Mouse (Mus musculus): ENCODE results near the gene Fbxo6. TPM values are rescaled to one million over a fixed set of nuclear protein-coding genes. Genes with fewer than 3 reads are reported as not detected.
"Not testable (repeated sequence)": the region's sequence is repeated elsewhere in the genome, so short reads cannot be mapped to it uniquely, and the experiment has no call there.

Gene Fbxo6
- 11.0 and 15.6 TPM in 2 replicates for polyA plus RNA-seq (2016; fragmentation: Nextera tagmentation; extraction: Ambion mirVana)

GRCm38 (mm10) chr4:148151267-148152168 lies at the start of gene Fbxo6:
TSS of gene Fbxo6 (minus strand) at chr4:148152140.
- Histone ChIP-seq H3K27me3 (ENCODE audit: insufficient read depth, poor library complexity, severe bottlenecking) (no peaks in the 10 kb centered on the region), H3K9me3 (no peaks in the 10 kb centered on the region), H3K27ac (peak within 1 kb of the TSS; percentile 92), H3K36me3 (peaks cover 70% of the 10 kb centered on the region), H3K4me3 (peak within 1 kb of the TSS; percentile 69), H3K4me1 (replicated peaks) (peaks cover 36% of the 10 kb centered on the region)
- peak; percentile 88 for DNase-seq (ENCODE audit: low spot score)
- WGBS: 1% methylated on average over 67 of the region's 67 CpGs

GRCm38 (mm10) chr4:148198721-148199120 lies 46.8 kb upstream of the Fbxo6 start:
- H3K27me3 ChIP-seq (ENCODE audit: insufficient read depth, poor library complexity, severe bottlenecking): peaks cover 31% of the 10 kb centered on the region
- WGBS: 49% methylated on average over 10 of the region's 10 CpGs
- no peak overlapping the region for H3K4me3 ChIP-seq
- H3K36me3 ChIP-seq: no peaks in the 10 kb centered on the region
- no peak for DNase-seq (ENCODE audit: low spot score)
- 0 out of 2 replicates have a peak overlapping the region, but pooled peaks have one; percentile 40 for H3K27ac ChIP-seq
- 0 out of 2 replicates have a peak, but pooled peaks cover 14% of the 10 kb centered on the region for H3K4me1 ChIP-seq (replicated peaks)
- no peaks in the 10 kb centered on the region for H3K9me3 ChIP-seq

GRCm38 (mm10) chr4:148194400-148194799 lies 42.5 kb upstream of the Fbxo6 start:
- no peak for DNase-seq (ENCODE audit: low spot score)
- no peak overlapping the region for H3K4me3 ChIP-seq
- peaks cover 22% of the 10 kb centered on the region for H3K27me3 ChIP-seq (ENCODE audit: insufficient read depth, poor library complexity, severe bottlenecking)
- no peaks in the 10 kb centered on the region for H3K9me3 ChIP-seq
- H3K36me3 ChIP-seq: no peaks in the 10 kb centered on the region
- H3K27ac ChIP-seq: no peak overlapping the region
- peaks cover 14% of the 10 kb centered on the region for H3K4me1 ChIP-seq (replicated peaks)

- 35% methylated on average over 11 of the region's 11 CpGs for WGBS
- no peak for DNase-seq (ENCODE audit: low spot score)
- H3K9me3 ChIP-seq: no peaks in the 10 kb centered on the region
- H3K27ac ChIP-seq: no peak overlapping the region
- H3K4me1 ChIP-seq (replicated peaks): peaks cover 6% of the 10 kb centered on the region
- no peaks in the 10 kb centered on the region for H3K36me3 ChIP-seq
- H3K27me3 ChIP-seq (ENCODE audit: insufficient read depth, poor library complexity, severe bottlenecking): peaks cover 10% of the 10 kb centered on the region
- H3K4me3 ChIP-seq: 0 out of 2 replicates have a peak overlapping the region, but pooled peaks have one; percentile 6
These were observed 40.8 kb upstream of the Fbxo6 start for GRCm38 (mm10) chr4:148192707-148193245.

- WGBS: 84% methylated on average over 1 of the region's 1 CpGs
These were observed 36.8 kb upstream of the Fbxo6 start for GRCm38 (mm10) chr4:148188767-148189166.

GRCm38 (mm10) chr4:148185819-148186218 lies 33.9 kb upstream of the Fbxo6 start:
- H3K4me1 ChIP-seq (replicated peaks): peaks cover 15% of the 10 kb centered on the region
- 71% methylated on average over 4 of the region's 4 CpGs for WGBS
- no peak overlapping the region for H3K4me3 ChIP-seq
- no peaks in the 10 kb centered on the region for H3K9me3 ChIP-seq
- no peak for DNase-seq (ENCODE audit: low spot score)
- H3K27me3 ChIP-seq (ENCODE audit: insufficient read depth, poor library complexity, severe bottlenecking): peaks cover 8% of the 10 kb centered on the region
- no peaks in the 10 kb centered on the region for H3K36me3 ChIP-seq
- H3K27ac ChIP-seq: no peak overlapping the region

More at GRCm38 (mm10) chr4:148188767-148189166, 36.8 kb upstream of the Fbxo6 start:
- H3K27me3 ChIP-seq (ENCODE audit: insufficient read depth, poor library complexity, severe bottlenecking); DNase-seq (ENCODE audit: low spot score); H3K27ac ChIP-seq; H3K9me3 ChIP-seq; H3K36me3 ChIP-seq; H3K4me3 ChIP-seq: not testable (repeated sequence)
- peaks cover 15% of the 10 kb centered on the region for H3K4me1 ChIP-seq (replicated peaks)

- 60% methylated on average over 9 of the region's 9 CpGs for WGBS
- Histone ChIP-seq H3K27ac (no peak overlapping the region), H3K9me3 (no peaks in the 10 kb centered on the region), H3K27me3 (ENCODE audit: insufficient read depth, poor library complexity, severe bottlenecking) (peaks cover 8% of the 10 kb centered on the region), H3K4me1 (replicated peaks) (peaks cover 16% of the 10 kb centered on the region), H3K4me3 (no peak overlapping the region), H3K36me3 (no peaks in the 10 kb centered on the region)
- DNase-seq (ENCODE audit: low spot score): no peak
These were observed 32.6 kb upstream of the Fbxo6 start for GRCm38 (mm10) chr4:148184564-148184963.

GRCm38 (mm10) chr4:148182363-148182762 lies 30.4 kb upstream of the Fbxo6 start:
- WGBS: 35% methylated on average over 8 of the region's 8 CpGs
- H3K27me3 ChIP-seq (ENCODE audit: insufficient read depth, poor library complexity, severe bottlenecking): peaks cover 25% of the 10 kb centered on the region
- H3K9me3 ChIP-seq: no peaks in the 10 kb centered on the region

GRCm38 (mm10) chr4:148181483-148181882 lies 29.5 kb upstream of the Fbxo6 start:
- H3K4me3 ChIP-seq: no peak overlapping the region
- no peak overlapping the region for H3K27ac ChIP-seq
- no peaks in the 10 kb centered on the region for H3K9me3 ChIP-seq
- no peaks in the 10 kb centered on the region for H3K36me3 ChIP-seq
- peaks cover 32% of the 10 kb centered on the region for H3K4me1 ChIP-seq (replicated peaks)
- peaks cover 31% of the 10 kb centered on the region for H3K27me3 ChIP-seq (ENCODE audit: insufficient read depth, poor library complexity, severe bottlenecking)
- DNase-seq (ENCODE audit: low spot score): no peak
- WGBS: 87% methylated on average over 12 of the region's 12 CpGs

More at GRCm38 (mm10) chr4:148182363-148182762, 30.4 kb upstream of the Fbxo6 start:
- Histone ChIP-seq H3K36me3 (no peaks in the 10 kb centered on the region), H3K4me1 (replicated peaks) (peaks cover 30% of the 10 kb centered on the region), H3K27ac (no peak overlapping the region), H3K4me3 (no peak overlapping the region)
- no peak for DNase-seq (ENCODE audit: low spot score)

- peaks cover 65% of the 10 kb centered on the region for H3K27me3 ChIP-seq (ENCODE audit: insufficient read depth, poor library complexity, severe bottlenecking)
- peaks cover 47% of the 10 kb centered on the region for H3K4me1 ChIP-seq (replicated peaks)
- no peaks in the 10 kb centered on the region for H3K36me3 ChIP-seq
- no peaks in the 10 kb centered on the region for H3K9me3 ChIP-seq
- H3K27ac ChIP-seq: no peak overlapping the region
- no peak for DNase-seq (ENCODE audit: low spot score)
- no peak overlapping the region for H3K4me3 ChIP-seq
These were observed 25.8 kb upstream of the Fbxo6 start for GRCm38 (mm10) chr4:148177716-148178115.

GRCm38 (mm10) chr4:148176603-148177002 lies 24.7 kb upstream of the Fbxo6 start:
- not testable (repeated sequence) for DNase-seq (ENCODE audit: low spot score); H3K4me3 ChIP-seq; H3K27ac ChIP-seq; H3K36me3 ChIP-seq; H3K9me3 ChIP-seq
- Histone ChIP-seq H3K27me3 (ENCODE audit: insufficient read depth, poor library complexity, severe bottlenecking) (peaks cover 72% of the 10 kb centered on the region), H3K4me1 (replicated peaks) (peaks cover 43% of the 10 kb centered on the region)
- 72% methylated on average over 6 of the region's 6 CpGs for WGBS

GRCm38 (mm10) chr4:148174495-148174862 lies 22.5 kb upstream of the Fbxo6 start:
- Histone ChIP-seq H3K36me3 (no peaks in the 10 kb centered on the region), H3K27ac (peak overlapping the region; percentile 45; the same call in 1 of the 2 replicates), H3K9me3 (no peaks in the 10 kb centered on the region), H3K4me3 (peak overlapping the region; percentile 41; the same call in 1 of the 2 replicates), H3K4me1 (replicated peaks) (peaks cover 48% of the 10 kb centered on the region), H3K27me3 (ENCODE audit: insufficient read depth, poor library complexity, severe bottlenecking) (peaks cover 90% of the 10 kb centered on the region)
- no peak for DNase-seq (ENCODE audit: low spot score)
- whole genome bisulfite sequencing: 14% methylated on average over 12 of the region's 12 CpGs

All from hindbrain, embryonic 10.5 days (tissue).